Comparison of ENCODE assay signal across 19 mouse cellular contexts in genomic region chr15:102685791-102686190, GRCm38 (mm10). TPM values are rescaled to one million over a fixed set of nuclear protein-coding genes. Genes with fewer than 3 reads are reported as not detected.
DNase-seq lines count a peak whose midpoint lies in the region; ATAC-seq and TF ChIP-seq lines count a peak whose summit lies in the region.
"Had no signal": no experiment of that assay in that cellular context is flagged by ENCODE, and none has a peak within 500 bp of the region (broad histone marks: within the 10 kb centered on the region; RNA-seq: fewer than 3 reads in every experiment).

No protein-coding gene starts in this region.

- peaks cover 3% of the 10 kb centered on the region for H3K27me3 ChIP-seq in forebrain, embryonic 15.5 days
- peaks cover 7% of the 10 kb centered on the region; the same call in 1 of the 2 replicates for H3K27me3 ChIP-seq in forebrain, embryonic 16.5 days (replicated peaks; ENCODE audit: control insufficient read depth, insufficient read depth, low read length)
- H3K27me3 ChIP-seq in neural tube, embryonic 13.5 days = peaks cover 28% of the 10 kb centered on the region
- 0 out of 2 replicates have a peak, but pooled peaks cover 7% of the 10 kb centered on the region for H3K27me3 ChIP-seq in hindbrain, postnatal 0 days (ENCODE audit: insufficient read depth, low read length)
- H3K27me3 ChIP-seq in kidney, adult 2 months (replicated peaks; ENCODE audit: control insufficient read depth, insufficient read depth, low read length) = no peaks in the 10 kb centered on the region

- 7% methylated on average over 4 of the region's 4 CpGs for WGBS in forebrain, embryonic 15.5 days
- 4% methylated on average over 4 of the region's 4 CpGs for WGBS in forebrain, embryonic 16.5 days
- 6% methylated on average over 4 of the region's 4 CpGs for WGBS in neural tube, embryonic 13.5 days
- 6% methylated on average over 4 of the region's 4 CpGs for WGBS in hindbrain, postnatal 0 days
- WGBS in kidney, adult 2 months = 63% methylated on average over 4 of the region's 4 CpGs

- no peak overlapping the region for H3K4me2 ChIP-seq in forebrain, embryonic 15.5 days (replicated peaks)
- no peak overlapping the region for H3K4me2 ChIP-seq in forebrain, embryonic 16.5 days (ENCODE audit: low read length)
- no peak overlapping the region for H3K4me2 ChIP-seq in neural tube, embryonic 13.5 days
- no peak overlapping the region for H3K4me2 ChIP-seq in hindbrain, postnatal 0 days (ENCODE audit: low read depth, low read length)
- H3K4me2 ChIP-seq: forebrain, embryonic 12.5 days; limb, embryonic 15.5 days had no signal

- 0 out of 2 replicates have a peak, but pooled peaks have one; percentile 26 for ATAC-seq in forebrain, embryonic 15.5 days (replicated peaks)
- ATAC-seq in forebrain, embryonic 16.5 days = no peak
- ATAC-seq in neural tube, embryonic 13.5 days (ENCODE audit: low read depth) = 0 out of 2 replicates have a peak, but pooled peaks have one; percentile 16
- ATAC-seq in hindbrain, postnatal 0 days = peak; percentile 64
- ATAC-seq in granulocyte monocyte progenitor cell, adult 5-6 weeks (replicated peaks; ENCODE audit: poor library complexity, severe bottlenecking) = no peak
- ATAC-seq: lung, postnatal 0 days had no signal

- DNase-seq in neural tube, embryonic 10.5 days (ENCODE audit: extremely low spot score, low spot score) = no peak
- peak; percentile 72 for DNase-seq in hindbrain, postnatal 0 days (ENCODE audit: low spot score)
- no peak for DNase-seq in kidney, adult 2 months
- DNase-seq: cerebellum, adult 9-11 months; gastrocnemius, postnatal 36 days; kidney, adult 11 months; kidney, postnatal 14 days; layer of hippocampus, postnatal 36 days; right cerebral cortex, postnatal 25 days; thymus, adult 2 months had no signal

- H3K9ac ChIP-seq in forebrain, embryonic 15.5 days (replicated peaks) = no peak overlapping the region
- no peak overlapping the region for H3K9ac ChIP-seq in forebrain, embryonic 16.5 days (replicated peaks; ENCODE audit: low read depth, low read length)
- H3K9ac ChIP-seq in neural tube, embryonic 13.5 days = no peak overlapping the region
- no peak overlapping the region for H3K9ac ChIP-seq in hindbrain, postnatal 0 days (replicated peaks; ENCODE audit: low read length)
- H3K9ac ChIP-seq: forebrain, embryonic 12.5 days; limb, embryonic 15.5 days had no signal

- TF ChIP-seq CTCF in hindbrain, postnatal 0 days (IDR thresholded peaks at IDR 0.05; ENCODE audit: low read depth) = no peak
- TF ChIP-seq CTCF in kidney, adult 2 months (conservative IDR thresholded peaks at IDR 0.05; ENCODE audit: insufficient read depth, insufficient read length, low read depth, low read length) = no peak

- H3K27ac ChIP-seq in forebrain, embryonic 15.5 days (replicated peaks) = peak overlapping the region; percentile 29
- H3K27ac ChIP-seq in forebrain, embryonic 16.5 days (ENCODE audit: low read length) = no peak overlapping the region; the same call in 1 of the 2 replicates
- peak overlapping the region; percentile 0; the same call in 1 of the 2 replicates for H3K27ac ChIP-seq in neural tube, embryonic 13.5 days (replicated peaks)
- H3K27ac ChIP-seq in hindbrain, postnatal 0 days = no peak overlapping the region
- no peak overlapping the region for H3K27ac ChIP-seq in kidney, adult 2 months (ENCODE audit: insufficient read depth, low read depth, low read length)
- H3K27ac ChIP-seq: embryonic facial prominence, embryonic 10.5 days; forebrain, embryonic 12.5 days; layer of hippocampus, adult 2 months; limb, embryonic 15.5 days had no signal

- no peaks in the 10 kb centered on the region for H3K36me3 ChIP-seq in forebrain, embryonic 15.5 days
- H3K36me3 ChIP-seq in forebrain, embryonic 16.5 days (ENCODE audit: control insufficient read depth, insufficient read depth) = no peaks in the 10 kb centered on the region
- H3K36me3 ChIP-seq in neural tube, embryonic 13.5 days = no peaks in the 10 kb centered on the region
- no peaks in the 10 kb centered on the region for H3K36me3 ChIP-seq in hindbrain, postnatal 0 days (ENCODE audit: insufficient read depth, low read length)
- no peaks in the 10 kb centered on the region for H3K36me3 ChIP-seq in kidney, adult 2 months (ENCODE audit: control insufficient read depth, insufficient read depth, low read length)
- H3K36me3 ChIP-seq: embryonic facial prominence, embryonic 10.5 days; forebrain, embryonic 12.5 days; limb, embryonic 15.5 days had no signal

- H3K4me3 ChIP-seq in forebrain, embryonic 15.5 days = no peak overlapping the region
- H3K4me3 ChIP-seq in forebrain, embryonic 16.5 days (replicated peaks; ENCODE audit: low read length) = no peak overlapping the region
- no peak overlapping the region for H3K4me3 ChIP-seq in neural tube, embryonic 13.5 days
- H3K4me3 ChIP-seq in hindbrain, postnatal 0 days (ENCODE audit: low read length) = no peak overlapping the region
- no peak overlapping the region for H3K4me3 ChIP-seq in kidney, adult 2 months (ENCODE audit: insufficient read depth, low read depth, low read length)
- H3K4me3 ChIP-seq: embryonic facial prominence, embryonic 10.5 days; forebrain, embryonic 12.5 days; layer of hippocampus, adult 2 months; limb, embryonic 15.5 days had no signal

- H3K4me1 ChIP-seq in forebrain, embryonic 15.5 days = peaks cover 11% of the 10 kb centered on the region
- H3K4me1 ChIP-seq in forebrain, embryonic 16.5 days (replicated peaks; ENCODE audit: control insufficient read depth, insufficient read depth, low read length) = peaks cover 7% of the 10 kb centered on the region
- H3K4me1 ChIP-seq in neural tube, embryonic 13.5 days (replicated peaks) = peaks cover 16% of the 10 kb centered on the region
- 0 out of 2 replicates have a peak, but pooled peaks cover 3% of the 10 kb centered on the region for H3K4me1 ChIP-seq in hindbrain, postnatal 0 days (ENCODE audit: insufficient read depth, low read length)
- H3K4me1 ChIP-seq in kidney, adult 2 months (ENCODE audit: control insufficient read depth, insufficient read depth, low read length) = no peaks in the 10 kb centered on the region
- H3K4me1 ChIP-seq: limb, embryonic 15.5 days had no signal

- no peak for TF ChIP-seq POLR2A in kidney, adult 2 months (IDR thresholded peaks at IDR 0.05; ENCODE audit: low read depth, low read length)

- no peaks in the 10 kb centered on the region for H3K9me3 ChIP-seq in forebrain, embryonic 15.5 days
- H3K9me3 ChIP-seq in forebrain, embryonic 16.5 days (ENCODE audit: control insufficient read depth, low read length) = no peaks in the 10 kb centered on the region
- H3K9me3 ChIP-seq in neural tube, embryonic 13.5 days = no peaks in the 10 kb centered on the region
- H3K9me3 ChIP-seq in hindbrain, postnatal 0 days (ENCODE audit: low read length) = no peaks in the 10 kb centered on the region
- H3K9me3 ChIP-seq: embryonic facial prominence, embryonic 10.5 days; forebrain, embryonic 12.5 days; limb, embryonic 15.5 days had no signal

RNA-seq across cellular contexts. Expression of gene Atp5g2, which starts 13.6 kb away (rescaled TPM):
- 56.8 and 62.4 TPM in 2 replicates for polyA plus RNA-seq in forebrain, embryonic 15.5 days (2015; fragmentation: Nextera tagmentation; extraction: Ambion mirVana)
- polyA plus RNA-seq in forebrain, embryonic 16.5 days (2015; fragmentation: Nextera tagmentation; extraction: Ambion mirVana) = 50.4 and 56.5 TPM in 2 replicates
- 45.9 and 48.1 TPM in 2 replicates for polyA plus RNA-seq in neural tube, embryonic 13.5 days (2015; fragmentation: Nextera tagmentation; extraction: Ambion mirVana)
- total RNA-seq in hindbrain, postnatal 0 days (2014; rRNA removed) = 148 and 610 TPM in 2 replicates
- 60.5 and 66.5 TPM in 2 replicates for polyA plus RNA-seq in hindbrain, postnatal 0 days (2015; fragmentation: Nextera tagmentation; extraction: Ambion mirVana)
- polyA plus RNA-seq in kidney, adult 2 months (2012; rRNA removed) = 563 and 636 TPM in 2 replicates
- 69.8 and 122 TPM in 2 replicates for total RNA-seq in granulocyte monocyte progenitor cell, adult 5-6 weeks (2014; fragmentation: Nextera tagmentation)
- total RNA-seq in granulocyte monocyte progenitor cell, adult 5-6 weeks (2017) = 83.4 and 95.4 TPM in 2 replicates

RNA-seq across cellular contexts. Expression of gene Calcoco1, which starts 36.2 kb away (rescaled TPM):
- 72.1 and 74.5 TPM in 2 replicates for polyA plus RNA-seq in forebrain, embryonic 15.5 days (2015; fragmentation: Nextera tagmentation; extraction: Ambion mirVana)
- polyA plus RNA-seq in forebrain, embryonic 16.5 days (2015; fragmentation: Nextera tagmentation; extraction: Ambion mirVana) = 80.6 and 87.7 TPM in 2 replicates
- 35.7 and 41.9 TPM in 2 replicates for polyA plus RNA-seq in neural tube, embryonic 13.5 days (2015; fragmentation: Nextera tagmentation; extraction: Ambion mirVana)
- 26.6 and 32.4 TPM in 2 replicates for total RNA-seq in hindbrain, postnatal 0 days (2014; rRNA removed)
- polyA plus RNA-seq in hindbrain, postnatal 0 days (2015; fragmentation: Nextera tagmentation; extraction: Ambion mirVana) = 29.8 and 30.3 TPM in 2 replicates
- 57.7 and 60.6 TPM in 2 replicates for polyA plus RNA-seq in kidney, adult 2 months (2012; rRNA removed)
- total RNA-seq in granulocyte monocyte progenitor cell, adult 5-6 weeks (2014; fragmentation: Nextera tagmentation) = 10.8 and 19.3 TPM in 2 replicates
- 5.1 and 12.2 TPM in 2 replicates for total RNA-seq in granulocyte monocyte progenitor cell, adult 5-6 weeks (2017)

Comparison
In these comparisons a context has a peak if more than half of its experiments do, and no peak if none do; other contexts are left out.
1. ATAC-seq: peak in forebrain, embryonic 15.5 days (single experiment), neural tube, embryonic 13.5 days (single experiment) and hindbrain, postnatal 0 days (single experiment); none in forebrain, embryonic 16.5 days (single experiment) and granulocyte monocyte progenitor cell, adult 5-6 weeks (single experiment).
2. H3K27ac ChIP-seq: peak in forebrain, embryonic 15.5 days (single experiment) and neural tube, embryonic 13.5 days (single experiment); none in forebrain, embryonic 16.5 days (single experiment), hindbrain, postnatal 0 days (single experiment) and kidney, adult 2 months (single experiment).